Mouse (Mus musculus) ES-Bruce4 (cell line): Measurements from ENCODE around the gene Wdr37. TPM values are rescaled to one million over a fixed set of nuclear protein-coding genes. Genes with fewer than 3 reads are reported as not detected.

ENCODE experiments used
- H3K27ac ChIP-seq: 2 replicates; pipeline ENCODE4 v1.5.1; 2012; ENCODE audit warnings: low read length, inconsistent platforms; ENCODE audit not compliant: insufficient read depth
- H3K27me3 ChIP-seq: 2 replicates; pipeline ENCODE4 v1.6.1; 2012; ENCODE audit warnings: mild to moderate bottlenecking, low read length, inconsistent platforms; ENCODE audit not compliant: control insufficient read depth, poor library complexity, insufficient read depth, severe bottlenecking
- H3K36me3 ChIP-seq: 2 replicates; pipeline ENCODE4 v1.6.1; 2012; ENCODE audit warnings: inconsistent platforms, mild to moderate bottlenecking, low read length, moderate library complexity; ENCODE audit not compliant: control insufficient read depth, poor library complexity, insufficient read depth, severe bottlenecking
- H3K4me1 ChIP-seq: one replicate; pipeline ENCODE4 v1.8.1; 2011; ENCODE audit warnings: low read length; ENCODE audit not compliant: control insufficient read depth, insufficient read depth
- H3K4me3 ChIP-seq: 2 replicates; pipeline ENCODE4 v1.5.1; 2011; ENCODE audit warnings: low read depth, mild to moderate bottlenecking, low read length
- H3K9ac ChIP-seq: 2 replicates; pipeline ENCODE4 v1.6.1; 2012; ENCODE audit warnings: low read depth, mild to moderate bottlenecking, inconsistent platforms; ENCODE audit not compliant: poor library complexity, severe bottlenecking
- H3K9me3 ChIP-seq: replicated peaks from 2 replicates; pipeline ENCODE4 v1.6.1; 2012; ENCODE audit warnings: mild to moderate bottlenecking, low read length, inconsistent platforms; ENCODE audit not compliant: control insufficient read depth, poor library complexity, insufficient read depth, severe bottlenecking
- CTCF ChIP-seq: IDR thresholded peaks from one replicate; pipeline ENCODE4 v1.8.1; 2011; ENCODE audit warnings: low read depth, low read length
- EP300 ChIP-seq: IDR thresholded peaks from 2 replicates; pipeline ENCODE4 v1.6.1; 2011; ENCODE audit warnings: low read depth, low read length; ENCODE audit not compliant: insufficient read depth
- POLR2A ChIP-seq: IDR thresholded peaks from one replicate; pipeline ENCODE4 v1.8.1; 2011; ENCODE audit warnings: low read length; ENCODE audit not compliant: insufficient read depth
- polyA plus RNA-seq: library from polyadenylated mRNA; stranded (reverse); fragments of >200 nt; gene quantifications from 2 replicates; pipeline ENCODE4 v1.2.4, GENCODE M21; 2011; ENCODE audit warnings: low read depth; ENCODE audit not compliant: missing spikeins, insufficient read depth, insufficient read length

Wdr37 gene
- polyA plus RNA-seq, 1 experiment, result 30.2 TPM

DNA sequence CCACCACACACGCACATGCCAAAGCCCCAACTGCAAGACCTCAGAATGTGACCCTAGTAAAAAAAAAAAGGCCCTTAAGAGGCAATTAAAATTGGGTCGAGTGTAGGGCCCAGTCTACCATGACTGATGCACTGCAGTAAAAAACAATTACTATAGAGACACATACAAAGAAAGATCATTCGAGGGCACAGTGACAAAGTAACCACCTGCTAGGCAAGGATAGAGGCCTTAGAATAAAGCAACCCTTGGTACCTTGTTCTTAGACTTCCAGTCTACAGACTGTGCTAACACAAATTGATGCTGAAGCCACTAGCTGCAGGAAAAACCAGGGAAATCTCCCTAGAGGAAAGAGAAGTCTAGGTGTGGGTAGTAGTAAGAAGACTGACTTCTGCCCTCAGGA is 33.3 kb downstream of the Wdr37 start:
- H3K27me3 ChIP-seq, result no peaks in the 10 kb centered on the region
- no peak overlapping the region for H3K9ac ChIP-seq
- H3K27ac ChIP-seq, result no peak overlapping the region
- no peaks in the 10 kb centered on the region for H3K9me3 ChIP-seq
- no peak overlapping the region for H3K4me3 ChIP-seq
- no peak for TF ChIP-seq EP300
- no peak for TF ChIP-seq CTCF
- TF ChIP-seq POLR2A, result no peak
- H3K4me1 ChIP-seq, result no peaks in the 10 kb centered on the region
- peaks cover 41% of the 10 kb centered on the region for H3K36me3 ChIP-seq

DNA sequence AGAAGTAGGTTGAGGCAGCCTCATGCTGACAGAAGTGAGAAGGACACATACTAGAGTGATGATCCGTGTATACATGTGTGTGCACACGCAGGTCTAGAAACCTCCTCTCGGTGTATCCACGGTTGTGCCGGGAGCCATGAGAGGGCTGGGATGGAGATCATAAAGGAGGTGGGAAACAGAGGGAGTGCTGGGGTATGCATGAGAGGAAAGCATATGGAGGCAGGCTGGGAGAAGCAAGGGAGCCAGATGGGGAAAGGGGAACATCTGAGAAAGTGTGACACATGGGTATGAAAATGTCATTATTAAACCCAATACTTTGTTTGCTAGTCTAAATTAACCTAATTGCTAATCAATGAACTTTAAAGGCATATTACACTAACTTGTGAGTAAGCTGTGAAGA is 37.1 kb downstream of the Wdr37 start:
- Histone ChIP-seq H3K9me3 (no peaks in the 10 kb centered on the region), H3K27me3 (no peaks in the 10 kb centered on the region), H3K27ac (no peak overlapping the region), H3K4me3 (no peak overlapping the region), H3K36me3 (peaks cover 29% of the 10 kb centered on the region), H3K4me1 (no peaks in the 10 kb centered on the region), H3K9ac (no peak overlapping the region)
- no peak for TF ChIP-seq CTCF
- no peak for TF ChIP-seq EP300

DNA sequence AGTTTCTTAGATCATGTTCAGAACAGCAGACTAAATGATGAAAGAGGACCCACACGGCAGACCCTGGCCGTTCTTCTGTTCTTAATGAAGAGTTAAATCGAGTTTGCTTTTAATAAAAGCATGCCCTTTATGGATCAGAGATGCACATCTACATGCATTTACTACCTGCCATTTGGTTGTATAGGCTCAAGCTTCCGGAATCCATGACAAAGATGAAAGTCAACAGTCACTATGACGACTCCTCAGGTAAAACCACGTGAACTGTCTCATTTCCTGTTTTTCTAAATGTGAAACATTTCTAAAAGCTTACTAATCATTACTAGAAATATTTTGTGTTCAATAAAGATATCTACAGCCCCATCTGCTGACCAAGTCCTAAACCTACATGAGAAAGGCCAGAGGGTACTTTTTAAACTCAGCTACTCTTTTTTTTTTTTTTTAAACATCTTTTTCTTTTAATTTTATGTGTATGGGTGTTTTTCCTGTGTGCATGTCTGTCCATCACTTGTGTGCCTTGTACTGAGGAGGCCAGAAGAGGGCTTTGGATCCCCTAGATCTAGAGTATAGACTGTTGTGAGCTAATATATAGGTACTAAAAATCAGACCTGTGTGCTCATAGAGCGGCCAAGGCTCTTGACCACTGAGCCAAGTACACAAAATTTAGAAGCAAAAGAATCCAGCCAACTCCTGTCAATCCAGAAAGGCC is 40.0 kb downstream of the Wdr37 start:
- no peak for TF ChIP-seq CTCF
- TF ChIP-seq EP300, result no peak
- no peak for TF ChIP-seq POLR2A
- no peaks in the 10 kb centered on the region for H3K27me3 ChIP-seq
- H3K27ac ChIP-seq, result no peak overlapping the region
- H3K4me3 ChIP-seq, result no peak overlapping the region
- no peaks in the 10 kb centered on the region; the same call in 1 of the 2 replicates for H3K9me3 ChIP-seq
- no peaks in the 10 kb centered on the region for H3K4me1 ChIP-seq
- H3K36me3 ChIP-seq, result peaks cover 20% of the 10 kb centered on the region
- no peak overlapping the region for H3K9ac ChIP-seq

DNA sequence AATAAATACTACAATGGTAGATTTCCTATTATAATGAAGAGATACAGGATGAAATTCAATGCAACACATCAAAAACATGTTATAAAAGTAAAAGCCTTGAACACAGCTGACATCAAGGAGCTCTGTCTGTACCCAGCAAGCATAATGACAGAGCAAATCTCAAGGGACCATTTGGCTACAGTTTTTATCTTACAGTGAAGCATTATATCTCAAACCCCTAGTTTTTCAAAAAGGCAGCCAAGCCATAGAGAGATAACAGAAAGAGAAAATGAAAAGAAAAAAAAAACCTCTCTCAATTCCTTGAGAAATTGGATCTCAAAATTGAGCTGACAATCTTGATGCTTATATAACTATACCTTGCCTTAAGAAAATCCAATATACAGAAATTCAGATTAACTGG is 41.0 kb downstream of the Wdr37 start:
- Histone ChIP-seq H3K9me3 (no peaks in the 10 kb centered on the region; the same call in 1 of the 2 replicates), H3K27me3 (no peaks in the 10 kb centered on the region), H3K36me3 (peaks cover 20% of the 10 kb centered on the region), H3K4me1 (no peaks in the 10 kb centered on the region), H3K27ac (no peak overlapping the region), H3K9ac (no peak overlapping the region), H3K4me3 (no peak overlapping the region)
- TF ChIP-seq CTCF (no peak), POLR2A (no peak), EP300 (no peak)

DNA sequence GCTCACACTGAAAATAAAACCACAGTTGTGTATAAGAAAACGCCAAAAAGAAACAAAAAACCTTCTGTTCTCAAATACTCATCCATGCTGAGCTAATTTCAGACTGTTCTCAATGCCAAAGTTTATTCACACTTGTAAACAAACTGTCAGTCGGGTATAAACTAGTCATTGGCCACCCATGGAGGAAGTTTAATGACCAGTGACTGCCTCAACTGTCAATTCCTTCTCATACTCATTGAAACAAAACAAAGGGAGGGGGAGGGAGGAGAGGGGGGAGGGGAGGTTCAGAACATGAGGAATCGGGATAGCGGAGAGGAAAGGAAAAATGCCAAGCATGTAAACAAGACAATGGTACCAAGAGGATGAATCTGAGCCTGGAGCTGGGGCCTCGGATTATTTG is 41.9 kb downstream of the Wdr37 start:
- no peak overlapping the region for H3K4me3 ChIP-seq
- H3K36me3 ChIP-seq, result peaks cover 15% of the 10 kb centered on the region
- no peaks in the 10 kb centered on the region for H3K4me1 ChIP-seq
- TF ChIP-seq EP300 (no peak), POLR2A (no peak), CTCF (no peak)
- no peak overlapping the region for H3K27ac ChIP-seq
- no peak overlapping the region for H3K9ac ChIP-seq
- H3K9me3 ChIP-seq, result no peaks in the 10 kb centered on the region; the same call in 1 of the 2 replicates
- no peaks in the 10 kb centered on the region for H3K27me3 ChIP-seq

DNA sequence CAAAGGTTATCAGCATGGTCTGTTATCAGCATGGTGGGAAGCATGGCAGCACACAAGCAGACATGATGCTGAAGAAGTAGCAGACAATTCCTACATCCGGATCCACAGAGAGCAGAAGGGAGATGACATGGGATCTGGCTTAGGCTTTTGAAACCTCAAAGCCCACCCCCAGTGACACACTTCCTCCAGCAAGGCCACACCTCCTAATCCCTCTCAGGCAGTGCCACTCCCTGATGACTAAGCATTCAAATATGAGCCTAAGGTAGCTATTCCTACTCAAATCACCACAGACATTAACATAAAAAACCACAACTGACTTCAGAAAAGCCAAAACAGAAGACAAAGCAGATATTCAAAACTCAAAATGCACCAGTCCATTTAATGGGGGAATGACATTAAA is 42.8 kb downstream of the Wdr37 start:
- TF ChIP-seq CTCF (no peak), POLR2A (no peak), EP300 (no peak)
- Histone ChIP-seq H3K9ac (no peak overlapping the region), H3K27ac (no peak overlapping the region), H3K4me3 (no peak overlapping the region), H3K4me1 (no peaks in the 10 kb centered on the region), H3K9me3 (no peaks in the 10 kb centered on the region; the same call in 1 of the 2 replicates), H3K36me3 (peaks cover 9% of the 10 kb centered on the region), H3K27me3 (no peaks in the 10 kb centered on the region)
